Mouse (Mus musculus) limb, embryonic 14.5 days (tissue): ENCODE data around the gene Med12. TPM values are rescaled to one million over a fixed set of nuclear protein-coding genes. Genes with fewer than 3 reads are reported as not detected.
"Not testable (repeated sequence)": the region's sequence is repeated elsewhere in the genome, so short reads cannot be mapped to it uniquely, and the experiment has no call there.

Experiments
- ATAC-seq: fragments of 200-750 bp; cut with Nextera tagmentation; 2 replicates; pipeline ENCODE4 v1.8.0; 2017; ENCODE audit warnings: low read depth, moderate number of reproducible peaks, moderate TSS enrichment; ENCODE audit not compliant: low FRiP score
- DNase-seq: peaks from one replicate; pipeline ENCODE4 v3.0.0-alpha.2; 2015; ENCODE audit warnings: low spot score
- H3K27ac ChIP-seq: fragments of 300-500 bp; sonication (generic); replicated peaks from 2 replicates; pipeline ENCODE4 v1.5.1; 2014; ENCODE audit warnings: low read depth, mild to moderate bottlenecking, low read length, moderate library complexity, mixed read lengths
- H3K27me3 ChIP-seq: fragments of 300-500 bp; sonication (generic); 2 replicates; pipeline ENCODE4 v1.6.1; 2014; ENCODE audit warnings: low read length, mixed read lengths; ENCODE audit not compliant: control insufficient read depth, insufficient read depth
- H3K36me3 ChIP-seq: fragments of 300-500 bp; sonication (generic); 2 replicates; pipeline ENCODE4 v1.6.1; 2014; ENCODE audit warnings: mild to moderate bottlenecking, low read length, moderate library complexity, mixed read lengths; ENCODE audit not compliant: control insufficient read depth, insufficient read depth
- H3K4me1 ChIP-seq: fragments of 300-500 bp; sonication (generic); 2 replicates; pipeline ENCODE4 v1.6.1; 2014; ENCODE audit warnings: antibody characterized with exemption, low read length, mixed read lengths; ENCODE audit not compliant: control insufficient read depth, insufficient read depth
- H3K4me2 ChIP-seq: fragments of 300-500 bp; sonication (generic); replicated peaks from 2 replicates; pipeline ENCODE4 v1.6.1; 2014; ENCODE audit warnings: low read depth, mild to moderate bottlenecking, low read length, moderate library complexity; ENCODE audit not compliant: severe bottlenecking
- H3K4me3 ChIP-seq: fragments of 300-500 bp; sonication (generic); replicated peaks from 2 replicates; pipeline ENCODE4 v1.5.1; 2014; ENCODE audit warnings: low read length
- H3K9ac ChIP-seq: fragments of 300-500 bp; sonication (generic); 2 replicates; pipeline ENCODE4 v1.6.1; 2014; ENCODE audit warnings: mild to moderate bottlenecking, low read depth, low read length, moderate library complexity; ENCODE audit not compliant: severe bottlenecking
- H3K9me3 ChIP-seq: fragments of 300-500 bp; sonication (generic); 2 replicates; pipeline ENCODE4 v1.6.1; 2016; ENCODE audit warnings: low read length; ENCODE audit not compliant: control insufficient read depth
- POLR2A ChIP-seq: fragments of 200-500 bp; IDR thresholded peaks from 2 replicates; pipeline ENCODE4 v1.8.0; 2012; ENCODE audit warnings: inconsistent platforms, mild to moderate bottlenecking, moderate library complexity, borderline replicate concordance; ENCODE audit not compliant: insufficient read depth, insufficient read length; ENCODE audit errors: extremely low read depth
- WGBS: fragments of 180-500 bp; shearing (Covaris S2); extraction: QIAGEN DNeasy Blood & Tissue Kit; methylation state at CpG from one replicate; pipeline ENCODE4 v1.1.7; 2014; 5-methylcytosine and 5-hydroxymethylcytosine counted together
- polyA plus RNA-seq, 2 experiments: library from polyadenylated mRNA; depleted of rRNA in 1 of 2; stranded (reverse) in 1 of 2; unstranded in 1 of 2; fragments of >200 nt; fragmentation: Nextera tagmentation in 1 of 2; extraction: Ambion mirVana in 1 of 2; gene quantifications; 2 replicates each; pipeline versions ENCODE4 v1.2.1 to v1.2.3; 2012 to 2014

Med12 gene
- polyA plus RNA-seq, 2 experiments: 41.7 to 122 TPM

GRCm38 (mm10) chrX:101334606-101335005, 60.8 kb downstream of the Med12 start:
- Histone ChIP-seq H3K36me3 (no peaks in the 10 kb centered on the region), H3K4me3 (no peak overlapping the region), H3K9ac (no peak overlapping the region), H3K9me3 (no peaks in the 10 kb centered on the region), H3K4me1 (0 out of 2 replicates have a peak, but pooled peaks cover 2% of the 10 kb centered on the region), H3K4me2 (no peak overlapping the region), H3K27ac (no peak overlapping the region), H3K27me3 (no peaks in the 10 kb centered on the region)
- TF ChIP-seq POLR2A: no peak
- DNase-seq: no peak
- ATAC-seq: no peak
- 93% methylated on average over 5 of the region's 5 CpGs for WGBS

GRCm38 (mm10) chrX:101338666-101339065, 64.8 kb downstream of the Med12 start:
- DNase-seq: no peak
- H3K9me3 ChIP-seq: no peaks in the 10 kb centered on the region
- no peak overlapping the region for H3K4me2 ChIP-seq
- WGBS: 56% methylated on average over 4 of the region's 4 CpGs
- no peak overlapping the region for H3K27ac ChIP-seq
- H3K27me3 ChIP-seq: no peaks in the 10 kb centered on the region
- TF ChIP-seq POLR2A: no peak
- no peaks in the 10 kb centered on the region for H3K36me3 ChIP-seq
- no peak overlapping the region for H3K9ac ChIP-seq
- H3K4me1 ChIP-seq: no peaks in the 10 kb centered on the region
- ATAC-seq: no peak
- H3K4me3 ChIP-seq: no peak overlapping the region

GRCm38 (mm10) chrX:101342837-101343236, 69.0 kb downstream of the Med12 start:
- not testable (repeated sequence) for DNase-seq, H3K4me2 ChIP-seq, ATAC-seq, H3K27ac ChIP-seq, H3K4me3 ChIP-seq, H3K4me1 ChIP-seq, H3K9ac ChIP-seq, H3K9me3 ChIP-seq, H3K27me3 ChIP-seq, H3K36me3 ChIP-seq
- 32% methylated on average over 2 of the region's 2 CpGs for WGBS

- H3K9ac ChIP-seq: no peak overlapping the region
- no peak for ATAC-seq
- H3K9me3 ChIP-seq: no peaks in the 10 kb centered on the region
- DNase-seq: no peak
- no peaks in the 10 kb centered on the region for H3K4me1 ChIP-seq
- no peak for TF ChIP-seq POLR2A
- 85% methylated on average over 2 of the region's 2 CpGs for WGBS
- no peak overlapping the region for H3K27ac ChIP-seq
- no peak overlapping the region for H3K4me3 ChIP-seq
- no peaks in the 10 kb centered on the region for H3K27me3 ChIP-seq
- no peaks in the 10 kb centered on the region for H3K36me3 ChIP-seq
- no peak overlapping the region for H3K4me2 ChIP-seq
These were observed 71.6 kb downstream of the Med12 start for GRCm38 (mm10) chrX:101345456-101345855.

- H3K36me3 ChIP-seq: no peaks in the 10 kb centered on the region
- no peaks in the 10 kb centered on the region for H3K27me3 ChIP-seq
- no peak for DNase-seq
- no peaks in the 10 kb centered on the region for H3K9me3 ChIP-seq
- no peak overlapping the region for H3K4me2 ChIP-seq
- ATAC-seq: no peak
- H3K4me1 ChIP-seq: no peaks in the 10 kb centered on the region
- no peak overlapping the region for H3K27ac ChIP-seq
- no peak overlapping the region for H3K9ac ChIP-seq
- TF ChIP-seq POLR2A: no peak
- 61% methylated on average over 4 of the region's 4 CpGs for WGBS
- H3K4me3 ChIP-seq: no peak overlapping the region
These were observed 72.6 kb downstream of the Med12 start for GRCm38 (mm10) chrX:101346475-101346874.

Other genes starting within 250 kb of the Med12 start
- gene Tex11, start 214.4 kb upstream of the Med12 start, polyA plus RNA-seq (2012; rRNA removed): 0.03 and 0.04 TPM in 2 replicates
- gene Tex11, start 214.4 kb upstream of the Med12 start, polyA plus RNA-seq (2014; fragmentation: Nextera tagmentation; extraction: Ambion mirVana): 0.22 TPM in 1 of 2 replicates, not detected in the other
- gene Slc7a3, start 188.0 kb upstream of the Med12 start, polyA plus RNA-seq (2012; rRNA removed): 6.1 and 7.7 TPM in 2 replicates
- 2.6 and 3.0 TPM in 2 replicates for gene Slc7a3, start 188.0 kb upstream of the Med12 start, polyA plus RNA-seq (2014; fragmentation: Nextera tagmentation; extraction: Ambion mirVana)
- 37.9 and 42.1 TPM in 2 replicates for gene Snx12, start 51.5 kb upstream of the Med12 start, polyA plus RNA-seq (2012; rRNA removed)
- gene Snx12, start 51.5 kb upstream of the Med12 start, polyA plus RNA-seq (2014; fragmentation: Nextera tagmentation; extraction: Ambion mirVana): 52.8 and 56.2 TPM in 2 replicates
- gene Foxo4, start 19.5 kb upstream of the Med12 start, polyA plus RNA-seq (2012; rRNA removed): 48.1 and 70.4 TPM in 2 replicates
- 5.0 and 5.6 TPM in 2 replicates for gene Foxo4, start 19.5 kb upstream of the Med12 start, polyA plus RNA-seq (2014; fragmentation: Nextera tagmentation; extraction: Ambion mirVana)
- 0.15 TPM in 1 of 2 replicates, not detected in the other for gene Gm614, start 10.0 kb upstream of the Med12 start, polyA plus RNA-seq (2012; rRNA removed)
- not detected in 2 replicates for gene Gm614, start 10.0 kb upstream of the Med12 start, polyA plus RNA-seq (2014; fragmentation: Nextera tagmentation; extraction: Ambion mirVana)
- 14.0 and 14.9 TPM in 2 replicates for gene Il2rg, start 5.8 kb upstream of the Med12 start, polyA plus RNA-seq (2012; rRNA removed)
- gene Il2rg, start 5.8 kb upstream of the Med12 start, polyA plus RNA-seq (2014; fragmentation: Nextera tagmentation; extraction: Ambion mirVana): 14.9 and 15.1 TPM in 2 replicates
- not detected in 2 replicates for gene Gm20489, start 5.0 kb upstream of the Med12 start, polyA plus RNA-seq (2012; rRNA removed)
- gene Gm20489, start 5.0 kb upstream of the Med12 start, polyA plus RNA-seq (2014; fragmentation: Nextera tagmentation; extraction: Ambion mirVana): not detected in 2 replicates
- 10.3 and 15.6 TPM in 2 replicates for gene Nlgn3, start 25.1 kb downstream of the Med12 start, polyA plus RNA-seq (2012; rRNA removed)
- gene Nlgn3, start 25.1 kb downstream of the Med12 start, polyA plus RNA-seq (2014; fragmentation: Nextera tagmentation; extraction: Ambion mirVana): 18.2 and 24.4 TPM in 2 replicates
- gene Gjb1, start 102.3 kb downstream of the Med12 start, polyA plus RNA-seq (2012; rRNA removed): 0.09 and 0.19 TPM in 2 replicates
- gene Gjb1, start 102.3 kb downstream of the Med12 start, polyA plus RNA-seq (2014; fragmentation: Nextera tagmentation; extraction: Ambion mirVana): not detected in 2 replicates
- 105 and 118 TPM in 2 replicates for gene Zmym3, start 146.8 kb downstream of the Med12 start, polyA plus RNA-seq (2012; rRNA removed)
- gene Zmym3, start 146.8 kb downstream of the Med12 start, polyA plus RNA-seq (2014; fragmentation: Nextera tagmentation; extraction: Ambion mirVana): 30.4 and 36.5 TPM in 2 replicates
- gene Nono, start 155.3 kb downstream of the Med12 start, polyA plus RNA-seq (2012; rRNA removed): 402 and 421 TPM in 2 replicates
- gene Nono, start 155.3 kb downstream of the Med12 start, polyA plus RNA-seq (2014; fragmentation: Nextera tagmentation; extraction: Ambion mirVana): 362 and 397 TPM in 2 replicates
- gene Itgb1bp2, start 175.1 kb downstream of the Med12 start, polyA plus RNA-seq (2012; rRNA removed): 55.3 and 70.9 TPM in 2 replicates
- 35.2 and 47.0 TPM in 2 replicates for gene Itgb1bp2, start 175.1 kb downstream of the Med12 start, polyA plus RNA-seq (2014; fragmentation: Nextera tagmentation; extraction: Ambion mirVana)